Mouse (Mus musculus) adrenal gland, adult (tissue): Measurements from ENCODE around the gene 3110021N24Rik.

Source experiments
- DNase-seq, 2 experiments: peaks; one replicate each; pipeline ENCODE4 v3.0.0; 2022 to 2023; ENCODE audit warnings: low spot score in 1 of 2; ENCODE audit not compliant: inconsistent age in 2 of 2

3110021N24Rik gene

GRCm38 (mm10) chr4:108793941-108794340 is 74.5 kb downstream of the 3110021N24Rik start:
- DNase-seq, result peak in 1 of 2 experiments; percentile 61

GRCm38 (mm10) chr4:108796701-108797100 is 77.3 kb downstream of the 3110021N24Rik start:
- DNase-seq, result no peak

GRCm38 (mm10) chr4:108798083-108798830 is 78.8 kb downstream of the 3110021N24Rik start:
- peak; percentile 64 to 90 for DNase-seq

- DNase-seq, result no peak
Observed at GRCm38 (mm10) chr4:108803535-108803934, 84.1 kb downstream of the 3110021N24Rik start.

- peak in 1 of 2 experiments; percentile 54 for DNase-seq
Observed at GRCm38 (mm10) chr4:108811142-108811541, 91.7 kb downstream of the 3110021N24Rik start.

GRCm38 (mm10) chr4:108811550-108811949 is 92.1 kb downstream of the 3110021N24Rik start:
- no peak for DNase-seq

- no peak for DNase-seq
Observed at GRCm38 (mm10) chr4:108825677-108826076, 106.2 kb downstream of the 3110021N24Rik start.

- no peak for DNase-seq
Observed at GRCm38 (mm10) chr4:108826096-108826495, 106.6 kb downstream of the 3110021N24Rik start.

- DNase-seq, result no peak
Observed at GRCm38 (mm10) chr4:108826643-108827042, 107.2 kb downstream of the 3110021N24Rik start.

GRCm38 (mm10) chr4:108830698-108831097 is 111.2 kb downstream of the 3110021N24Rik start:
- no peak for DNase-seq
